Mouse (Mus musculus) G1E-ER4 (cell line): ENCODE data around the gene Inava. TPM values are rescaled to one million over a fixed set of nuclear protein-coding genes. Genes with fewer than 3 reads are reported as not detected.

ENCODE experiments used
- GATA1 ChIP-seq: IDR thresholded peaks from one replicate; pipeline ENCODE4 v1.8.0; 2012; ENCODE audit warnings: low read length, inconsistent platforms
- polyA plus RNA-seq: library from polyadenylated mRNA; stranded (reverse); fragments of >175 nt; gene quantifications from 2 replicates; pipeline ENCODE4 v1.2.3, GENCODE M21; 2012

Gene Inava
- polyA plus RNA-seq, 1 experiment: 0.19 TPM

GRCm38 (mm10) chr1:136212803-136213202 is 21.3 kb downstream of the Inava start, which contains the start of gene Mroh3:
Gene Mroh3, minus strand, starts transcription at chr1:136212828.
- no peak for TF ChIP-seq GATA1

- no peak for TF ChIP-seq GATA1
Observed at GRCm38 (mm10) chr1:136190033-136190432, 44.0 kb downstream of the Inava start.

GRCm38 (mm10) chr1:136179511-136180001 is 54.5 kb downstream of the Inava start:
- peak; percentile 35 for TF ChIP-seq GATA1

- no peak for TF ChIP-seq GATA1
Observed at GRCm38 (mm10) chr1:136178741-136179140, 55.3 kb downstream of the Inava start.

- no peak for TF ChIP-seq GATA1
Observed at GRCm38 (mm10) chr1:136177085-136177484, 57.0 kb downstream of the Inava start.

- TF ChIP-seq GATA1: no peak
Observed at GRCm38 (mm10) chr1:136175183-136175582, 58.9 kb downstream of the Inava start.

- TF ChIP-seq GATA1: no peak
Observed at GRCm38 (mm10) chr1:136174101-136174606, 59.9 kb downstream of the Inava start.

- TF ChIP-seq GATA1: no peak
Observed at GRCm38 (mm10) chr1:136172696-136173095, 61.4 kb downstream of the Inava start.

- no peak for TF ChIP-seq GATA1
Observed at GRCm38 (mm10) chr1:136170109-136170508, 64.0 kb downstream of the Inava start.

- no peak for TF ChIP-seq GATA1
Observed at GRCm38 (mm10) chr1:136167657-136168056, 66.4 kb downstream of the Inava start.

- TF ChIP-seq GATA1: no peak
Observed at GRCm38 (mm10) chr1:136165436-136165835, 68.6 kb downstream of the Inava start.

Other genes starting within 250 kb of the Inava start
- not detected in 2 replicates for gene Igfn1, start 227.9 kb downstream of the Inava start, polyA plus RNA-seq
- gene Tmem9, start 226.1 kb downstream of the Inava start, polyA plus RNA-seq: 69.9 and 94.1 TPM in 2 replicates
- gene Ascl5, start 183.5 kb downstream of the Inava start, polyA plus RNA-seq: 0.26 and 0.44 TPM in 2 replicates
- not detected in 2 replicates for gene Cacna1s, start 181.5 kb downstream of the Inava start, polyA plus RNA-seq
- 31.1 and 33.0 TPM in 2 replicates for gene Kif21b, start 102.9 kb downstream of the Inava start, polyA plus RNA-seq
- not detected in 2 replicates for gene Mroh3, start 21.4 kb downstream of the Inava start, polyA plus RNA-seq
- gene Gpr25, start 26.6 kb upstream of the Inava start, polyA plus RNA-seq: not detected in 2 replicates
- 23.6 and 25.9 TPM in 2 replicates for gene Camsap2, start 111.8 kb upstream of the Inava start, polyA plus RNA-seq
- 2.9 and 5.0 TPM in 2 replicates for gene Ddx59, start 181.0 kb upstream of the Inava start, polyA plus RNA-seq
- gene Kif14, start 232.1 kb upstream of the Inava start, polyA plus RNA-seq: 1.8 and 2.0 TPM in 2 replicates